Mouse (Mus musculus) kidney, postnatal 36 days (tissue): ENCODE data around the gene Evi2b.

ENCODE experiments used
- DNase-seq, 2 experiments: peaks; one replicate each; pipeline ENCODE4 v3.0.0; 2021 to 2022; ENCODE audit warnings: mixed read lengths in 2 of 2

Evi2b gene

DNA sequence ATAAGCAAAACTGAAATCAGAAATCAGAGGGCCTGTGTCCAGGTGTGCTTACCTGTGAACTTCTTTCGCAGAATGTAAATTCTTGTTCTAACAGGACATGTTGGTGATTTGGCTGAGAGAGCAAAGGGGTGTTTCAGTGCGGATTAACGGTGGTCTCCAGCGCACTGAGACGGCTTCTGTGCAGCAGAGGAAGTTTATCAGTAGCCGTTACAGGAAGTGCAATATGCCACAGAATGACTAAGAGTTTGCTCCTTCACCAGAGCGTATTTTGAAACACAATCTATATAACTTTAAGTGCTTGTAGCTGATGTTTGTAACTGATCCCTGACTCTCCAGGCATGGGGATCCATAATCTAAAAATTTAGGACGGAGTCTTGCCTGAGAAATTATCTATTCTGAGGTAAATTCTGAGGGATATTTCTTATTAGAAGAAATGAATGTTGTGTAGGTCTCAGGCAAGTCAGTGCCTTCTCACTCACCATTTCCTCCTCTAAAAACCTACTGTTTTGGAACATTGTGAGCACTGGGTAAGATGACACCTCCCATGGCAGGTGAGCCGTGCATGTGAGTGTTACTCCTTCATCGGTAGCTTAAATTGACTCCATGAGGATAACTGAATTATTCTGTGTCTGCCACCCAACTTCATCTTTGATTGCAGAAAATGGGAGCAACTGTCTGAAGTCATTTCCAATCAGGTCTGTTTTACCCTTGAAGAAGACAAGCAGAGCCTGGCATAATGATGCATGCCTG lies at the start of gene Evi2b:
Gene Evi2b, minus strand, starts transcription at position 203 of the 750 bp plus-strand sequence.
- no peak for DNase-seq

DNA sequence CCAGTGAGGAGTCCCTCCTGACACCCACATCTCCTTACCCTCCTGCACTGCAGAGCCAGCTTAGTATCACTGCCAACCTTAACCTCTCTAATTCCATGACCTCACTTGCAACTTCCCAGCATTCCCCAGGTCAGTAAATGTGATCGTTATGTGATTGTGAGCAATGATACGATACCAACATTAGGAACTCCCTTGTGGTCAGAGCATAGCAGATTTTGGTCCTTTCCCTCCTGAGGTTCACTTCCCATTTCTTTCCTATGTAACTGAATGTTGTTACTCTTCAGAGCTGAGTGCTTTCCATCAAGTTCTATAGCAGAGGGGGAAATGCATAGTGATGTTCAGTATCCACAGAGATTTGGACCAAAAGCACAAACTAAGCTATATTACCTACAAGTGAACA lies 46.8 kb upstream of the Evi2b start:
- DNase-seq, result no peak

DNA sequence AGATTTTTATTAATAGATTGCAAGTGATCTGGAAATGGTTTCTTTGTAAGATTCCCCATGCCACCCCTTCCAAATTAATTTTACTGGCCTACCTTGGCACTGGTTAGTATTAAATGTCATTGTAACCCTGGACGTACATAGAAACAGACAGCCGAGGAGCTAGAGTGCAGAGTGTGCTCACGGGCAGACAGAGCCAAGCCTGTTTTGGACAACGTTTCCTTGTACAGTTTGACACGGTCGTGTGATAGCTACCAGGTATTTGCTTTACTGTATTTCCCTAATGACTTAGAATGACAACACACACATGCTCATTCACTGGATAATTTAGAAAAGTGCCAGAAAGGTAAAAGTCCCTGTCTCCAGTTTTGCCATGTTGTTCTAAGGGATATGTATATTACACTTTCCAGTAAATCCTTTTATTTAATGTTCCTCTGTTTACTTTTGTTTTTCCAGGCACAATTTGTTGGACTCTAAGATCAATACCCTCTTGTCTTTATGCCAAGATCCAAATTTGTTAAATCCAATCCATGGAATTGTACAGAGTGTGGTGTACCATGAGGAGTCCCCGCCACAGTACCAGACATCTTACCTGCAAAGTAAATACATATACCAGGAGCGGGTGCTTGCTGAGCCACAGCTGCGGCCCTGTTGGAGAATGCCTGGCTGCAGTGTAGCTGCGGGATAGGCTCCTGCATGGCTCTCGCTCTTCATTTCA lies 44.8 kb upstream of the Evi2b start:
- DNase-seq, result no peak

DNA sequence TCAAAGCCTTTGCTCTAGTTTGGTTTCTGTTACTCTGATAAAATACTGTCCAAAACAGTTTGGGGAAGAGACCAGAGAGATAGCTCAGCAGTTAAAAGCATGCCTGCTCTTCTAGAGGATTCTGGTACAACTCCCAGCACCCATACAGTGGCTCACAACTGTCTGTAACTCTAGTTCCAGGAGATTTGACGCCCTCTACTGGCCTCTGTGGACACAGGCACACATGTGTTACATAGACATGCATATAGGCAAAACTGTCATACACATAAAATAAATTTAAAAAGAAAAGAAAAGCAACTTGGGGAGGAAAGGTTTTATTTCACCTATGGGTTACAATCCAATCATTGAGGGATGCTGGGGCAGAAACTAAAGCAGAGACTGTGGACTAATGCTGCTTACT lies 43.4 kb upstream of the Evi2b start:
- DNase-seq, result no peak

DNA sequence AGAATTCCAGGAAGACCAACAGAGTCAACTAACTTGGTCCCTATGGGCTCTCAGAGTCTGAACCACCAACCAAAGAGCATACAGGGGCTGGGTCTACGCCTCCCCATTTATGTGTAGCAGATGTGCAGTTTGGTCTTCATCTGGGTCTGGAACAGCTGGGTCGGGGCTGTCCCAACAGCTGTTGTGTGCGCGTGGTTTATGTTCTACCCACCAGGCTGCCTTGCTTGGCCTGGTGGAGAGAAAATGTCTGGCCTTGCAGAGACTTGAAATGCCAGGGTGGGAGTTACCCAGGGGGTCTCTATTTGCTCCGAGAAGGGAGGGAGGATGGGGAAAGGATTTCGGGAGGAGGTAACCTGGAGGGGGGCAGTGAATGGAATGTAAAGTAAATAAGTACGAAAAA lies 39.9 kb upstream of the Evi2b start:
- no peak for DNase-seq

DNA sequence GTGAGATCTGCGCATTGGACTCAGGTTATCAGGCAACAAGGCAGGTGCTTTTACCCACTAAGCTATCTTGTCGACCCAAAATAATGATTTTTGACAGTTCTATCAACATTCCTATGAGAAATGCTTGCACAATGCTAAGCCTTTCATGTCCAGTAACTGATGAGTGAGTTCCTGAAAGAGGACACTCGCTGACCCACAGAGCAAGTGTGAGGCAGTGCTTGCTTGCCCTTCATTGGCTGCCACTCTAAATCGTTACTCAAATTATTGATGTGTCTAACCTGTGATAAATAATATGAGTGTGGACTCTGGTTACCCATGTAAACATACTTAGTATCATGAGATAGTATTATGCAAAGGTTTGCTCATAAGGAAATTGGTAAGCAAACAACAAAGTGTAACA lies 37.0 kb upstream of the Evi2b start:
- no peak for DNase-seq

DNA sequence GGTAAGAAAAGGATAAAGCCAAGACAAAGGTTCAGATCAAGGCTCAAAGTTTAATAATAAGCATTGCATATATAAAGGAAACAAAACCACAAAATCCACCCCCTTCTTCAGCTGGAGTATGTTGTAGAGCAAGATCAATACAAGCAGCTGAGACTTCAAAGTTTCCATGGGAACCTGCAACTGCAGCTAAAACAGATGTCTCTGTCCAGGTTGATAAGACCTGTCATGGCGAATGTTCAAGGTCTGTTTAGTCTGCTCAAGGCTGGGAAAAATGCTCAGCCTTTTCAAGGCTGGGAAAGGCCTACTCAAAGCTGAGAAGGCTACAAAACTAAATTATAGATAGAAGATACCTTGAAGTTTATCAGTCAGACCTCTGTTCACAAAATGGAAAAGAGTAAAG lies 29.1 kb upstream of the Evi2b start:
- no peak for DNase-seq

DNA sequence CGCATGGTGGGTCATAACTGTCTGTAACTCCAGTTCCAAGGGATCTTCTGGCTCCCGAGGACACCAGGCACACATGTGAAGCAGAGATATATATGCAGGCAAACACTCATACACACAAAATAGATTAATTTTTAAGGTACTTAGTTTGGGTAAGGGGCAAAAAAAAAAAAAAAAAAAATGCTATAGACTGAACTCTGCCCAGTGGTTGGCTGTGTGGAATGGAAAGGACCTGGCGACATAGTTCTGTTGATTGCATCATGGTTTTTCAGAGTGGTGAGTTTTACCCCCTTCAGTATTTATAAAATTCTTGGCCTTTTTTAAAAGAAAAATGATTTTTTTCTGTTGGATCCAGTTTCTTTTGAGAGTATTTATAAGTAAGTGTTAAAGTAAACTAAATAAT lies 12.7 kb upstream of the Evi2b start:
- no peak for DNase-seq

DNA sequence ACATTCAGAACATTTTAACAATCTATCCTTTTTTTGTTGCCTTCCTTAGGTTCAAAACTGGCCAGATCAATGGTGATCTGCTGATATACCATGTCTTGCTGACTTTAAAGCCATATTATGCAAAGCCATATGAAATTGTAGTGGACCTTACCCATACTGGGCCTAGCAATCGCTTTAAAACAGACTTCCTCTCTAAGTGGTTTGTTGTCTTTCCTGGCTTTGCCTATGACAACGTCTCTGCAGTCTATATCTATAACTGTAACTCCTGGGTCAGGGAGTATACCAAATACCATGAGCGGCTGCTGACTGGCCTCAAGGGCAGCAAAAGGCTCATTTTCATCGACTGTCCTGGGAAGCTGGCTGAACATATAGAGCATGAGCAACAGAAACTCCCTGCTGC lies 12.0 kb upstream of the Evi2b start:
- DNase-seq, result no peak

DNA sequence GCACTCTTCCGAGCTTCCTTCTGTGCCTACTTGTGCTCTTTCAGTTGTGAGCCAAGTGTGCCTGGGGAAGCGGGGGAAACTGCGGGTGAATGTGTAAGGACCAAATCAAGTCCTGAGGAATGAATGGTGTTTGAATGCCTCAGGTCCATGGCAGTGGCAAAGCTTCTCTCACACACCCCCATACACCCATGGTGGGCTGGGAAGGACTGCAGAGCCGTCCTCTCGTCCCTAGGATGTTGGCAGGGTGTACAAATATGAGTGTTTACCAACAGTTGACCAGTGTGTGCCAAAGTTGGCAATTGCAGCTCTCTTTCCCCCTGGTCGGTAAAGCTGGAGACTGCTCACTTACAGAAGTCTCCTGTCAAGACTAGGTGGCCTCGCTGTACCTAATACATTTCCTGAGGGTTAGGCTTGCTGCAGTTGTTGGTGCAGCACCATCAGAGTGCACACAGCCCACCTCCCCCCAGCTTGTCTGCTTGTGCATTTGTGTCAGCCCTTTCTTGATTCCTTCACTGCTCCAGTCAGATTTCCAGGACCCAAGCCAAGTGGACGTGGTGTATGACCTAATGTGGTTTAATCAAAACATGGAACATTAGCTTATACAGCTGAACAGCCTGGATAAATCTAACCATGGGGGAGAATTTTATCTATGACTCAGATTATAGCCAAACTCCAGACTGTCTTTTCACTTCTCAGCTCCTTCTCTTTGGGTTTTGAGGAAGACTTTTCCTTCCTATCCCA lies 10.6 kb upstream of the Evi2b start:
- DNase-seq, result peak; percentile 19 to 33

DNA sequence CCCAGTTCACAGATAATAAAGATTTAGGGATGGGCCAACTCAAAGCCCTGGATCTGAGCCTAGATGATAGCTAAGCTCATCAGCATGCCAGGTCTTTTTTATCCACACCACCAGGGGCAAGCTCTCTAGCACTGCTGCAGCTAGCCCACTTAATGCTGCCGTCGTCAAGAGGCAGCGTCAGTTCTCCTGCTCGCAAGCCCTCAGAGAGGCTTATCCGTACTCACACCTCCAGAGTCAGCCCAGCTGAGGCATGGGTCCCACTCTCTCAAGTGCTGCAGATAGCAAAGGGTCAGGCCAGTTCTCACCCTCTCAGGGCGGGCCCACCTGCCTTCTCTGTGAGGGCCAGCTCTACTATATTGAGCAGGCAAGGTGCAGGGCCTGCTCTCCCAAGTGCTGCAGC lies 9.7 kb upstream of the Evi2b start:
- no peak for DNase-seq

DNA sequence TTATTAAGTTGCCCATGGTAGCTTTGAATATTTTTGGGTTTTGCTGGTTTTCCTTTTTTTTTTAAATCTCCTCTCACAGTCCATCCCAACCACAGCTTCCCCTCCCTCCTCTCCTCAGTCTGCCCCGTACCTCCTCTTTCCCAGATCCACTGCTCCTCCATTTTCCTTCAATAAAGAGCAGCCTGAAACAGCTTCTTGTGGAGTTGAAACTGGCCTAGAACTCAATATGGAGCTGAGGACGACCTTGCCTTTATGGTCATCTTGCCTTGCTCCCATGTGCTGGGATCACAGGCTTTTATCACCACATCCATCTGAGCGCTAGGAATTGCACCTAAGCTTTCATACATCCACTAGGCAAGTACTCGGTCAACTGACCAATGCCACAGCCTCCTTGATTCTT lies 7.9 kb upstream of the Evi2b start:
- no peak for DNase-seq

DNA sequence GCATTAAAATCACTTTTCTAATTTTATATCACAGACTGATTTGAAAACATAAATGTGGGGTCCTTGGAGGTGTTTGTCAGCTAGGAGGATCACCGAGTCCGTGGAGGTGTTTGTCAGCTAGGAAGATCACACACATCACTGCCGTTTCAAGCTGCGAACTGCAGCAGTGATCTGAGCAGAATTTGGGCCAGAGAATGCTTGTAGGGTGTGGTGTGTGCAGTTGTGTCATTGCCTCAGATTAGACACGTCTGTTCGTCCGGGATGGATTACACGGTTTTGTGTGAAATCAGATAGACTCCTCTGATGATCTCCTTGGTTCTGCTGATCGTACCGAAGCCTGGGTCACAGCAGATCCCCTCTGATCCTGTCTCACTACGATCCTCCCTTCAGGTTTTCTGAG lies 7.2 kb upstream of the Evi2b start:
- DNase-seq, result no peak

DNA sequence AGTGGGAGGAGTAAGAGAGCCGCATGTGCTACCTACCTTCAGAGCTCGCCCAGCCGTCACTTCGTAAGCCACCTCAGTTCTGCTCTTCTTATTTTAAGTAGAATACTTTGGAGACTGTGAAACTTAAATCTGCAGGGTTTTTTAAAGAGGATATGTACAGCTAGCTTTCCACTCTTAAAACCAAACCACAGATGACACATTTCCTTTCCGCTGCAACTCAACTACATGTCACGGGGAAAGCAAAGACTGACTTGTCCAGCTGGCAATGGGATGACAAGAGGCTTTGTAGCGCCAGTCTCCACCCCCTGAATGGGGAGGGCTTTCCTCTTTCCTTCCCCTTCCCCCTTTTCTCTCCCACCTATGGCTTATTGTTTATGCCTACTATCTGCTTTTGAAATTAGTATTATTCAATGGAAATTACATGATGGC lies 6.8 kb upstream of the Evi2b start, which contains the start of the genes Evi2 and Evi2a:
Gene Evi2, minus strand, starts transcription at position 257 of the 429 bp plus-strand sequence.
Gene Evi2a, minus strand, starts transcription at position 277 of the 429 bp plus-strand sequence.
- DNase-seq, result no peak

DNA sequence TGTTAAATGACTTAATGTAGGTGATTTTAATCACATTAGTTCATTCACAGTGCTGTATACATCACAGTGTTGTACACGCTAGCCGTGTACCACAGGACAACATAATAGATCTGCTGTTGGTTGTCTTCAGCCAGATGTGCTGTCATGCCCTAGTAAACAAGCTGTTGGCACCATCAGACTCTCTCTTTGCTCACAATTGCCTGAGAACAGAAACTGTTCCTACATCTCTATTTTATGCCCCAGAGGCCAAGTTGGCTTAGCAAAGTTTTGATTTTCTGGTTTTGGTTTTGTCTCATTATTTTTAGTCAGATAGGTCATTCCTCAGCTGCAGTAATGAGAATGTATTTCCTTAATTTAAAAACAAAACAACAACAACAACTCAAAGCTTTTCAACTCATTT lies 6.2 kb upstream of the Evi2b start:
- DNase-seq, result no peak

DNA sequence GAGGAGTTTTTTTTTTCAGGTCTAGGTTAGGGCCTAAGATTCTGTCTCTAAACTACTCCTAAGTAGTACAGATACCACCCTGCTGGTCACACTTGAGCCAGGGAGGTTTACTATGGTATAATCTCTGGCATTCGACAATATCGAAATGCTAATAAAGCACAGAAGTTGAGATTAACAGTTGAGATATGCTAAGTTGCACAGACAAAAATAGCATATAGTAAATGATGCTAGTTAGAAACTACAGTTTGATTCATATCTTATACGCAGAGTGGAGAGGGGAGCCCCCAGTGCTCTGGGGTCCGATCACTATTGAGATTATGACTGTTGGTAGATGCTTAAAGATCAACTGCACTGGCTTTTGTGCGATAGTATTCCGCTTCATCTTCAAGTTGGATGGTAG lies 5.7 kb upstream of the Evi2b start:
- no peak for DNase-seq

DNA sequence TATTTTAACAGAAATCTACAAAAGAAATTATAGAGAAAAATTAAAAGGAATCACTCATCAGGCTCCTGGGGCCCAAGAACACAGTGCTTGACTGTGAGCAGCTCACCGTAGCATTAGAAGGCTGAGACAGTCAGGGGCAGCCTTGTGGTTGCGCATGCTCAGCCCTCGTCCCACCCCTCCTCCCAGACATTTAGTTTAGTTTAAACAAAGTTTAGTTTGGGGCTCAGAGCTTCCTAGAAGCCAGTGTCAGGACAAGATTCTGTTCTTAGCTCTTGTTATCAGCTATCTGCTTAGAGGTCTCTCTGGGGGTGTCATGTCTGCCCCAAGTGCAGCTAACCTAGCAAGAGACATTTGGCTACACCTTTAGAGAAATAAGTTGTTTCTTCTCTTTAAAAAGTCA lies 5.0 kb upstream of the Evi2b start:
- no peak for DNase-seq

DNA sequence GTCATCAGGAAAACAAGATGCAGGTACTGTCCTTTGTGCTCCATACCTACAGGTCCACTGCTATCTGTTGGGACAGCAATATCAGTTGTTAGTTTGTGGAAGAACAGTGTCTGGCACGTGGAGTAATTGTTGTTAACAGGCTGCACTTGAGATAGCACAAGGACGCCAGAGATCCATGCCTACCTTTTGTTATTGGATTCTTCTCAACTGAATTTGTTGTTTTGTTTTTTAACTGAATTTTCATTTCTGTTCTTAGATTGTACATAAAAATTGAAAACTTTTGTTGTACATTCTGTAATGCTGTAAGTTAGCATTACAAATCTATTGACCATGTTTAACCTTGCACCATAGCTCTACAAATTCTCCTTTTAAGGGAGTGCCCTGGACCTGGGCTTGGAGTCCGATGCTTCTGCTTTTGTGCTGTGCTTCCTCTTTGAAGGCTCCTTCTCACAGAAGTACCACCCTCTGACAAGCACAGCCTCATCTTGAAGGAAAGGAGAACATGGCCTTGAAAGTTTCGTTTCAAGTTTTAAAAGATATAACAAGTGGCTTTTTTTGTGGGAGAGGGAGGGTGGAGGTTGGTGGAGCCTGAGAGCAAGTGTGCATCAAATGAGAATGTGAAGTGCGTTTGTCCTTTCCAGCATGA lies 4.3 kb upstream of the Evi2b start:
- DNase-seq, result no peak

DNA sequence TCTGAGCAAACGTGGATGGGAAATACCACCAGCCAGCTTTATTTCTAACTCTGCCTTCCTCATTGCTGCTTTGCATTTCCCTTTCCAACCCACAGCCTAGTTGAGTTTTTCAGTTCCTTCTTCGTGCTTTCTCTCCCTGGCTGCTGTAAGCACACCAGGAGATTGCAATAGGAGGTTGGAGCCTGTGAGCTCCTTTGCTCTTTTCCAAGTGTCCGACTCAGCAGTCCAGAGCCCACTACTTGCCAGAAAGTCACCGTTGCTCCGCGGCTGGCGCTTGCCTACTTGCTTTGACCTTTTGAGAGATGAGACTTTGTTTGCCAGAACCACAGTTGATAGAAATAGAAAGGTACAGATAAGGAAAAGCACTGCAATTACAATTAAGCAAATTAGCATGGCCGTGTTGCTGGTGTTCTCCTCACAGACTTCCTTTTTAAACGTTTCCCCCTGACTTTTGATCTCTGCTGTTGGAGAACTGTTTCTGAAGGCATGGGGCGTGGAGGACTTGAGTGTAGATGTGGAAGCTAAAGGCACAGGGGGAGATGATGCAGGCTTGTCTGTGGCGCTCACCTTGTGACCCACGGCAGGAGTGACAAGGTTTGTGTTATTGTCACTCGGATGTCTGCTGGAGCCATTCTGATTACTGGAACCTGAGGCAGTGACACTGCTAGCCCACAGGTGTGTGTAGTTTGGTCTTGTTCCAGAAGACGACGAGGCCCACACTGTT lies 3.6 kb upstream of the Evi2b start:
- DNase-seq, result peak; percentile 39 to 63

DNA sequence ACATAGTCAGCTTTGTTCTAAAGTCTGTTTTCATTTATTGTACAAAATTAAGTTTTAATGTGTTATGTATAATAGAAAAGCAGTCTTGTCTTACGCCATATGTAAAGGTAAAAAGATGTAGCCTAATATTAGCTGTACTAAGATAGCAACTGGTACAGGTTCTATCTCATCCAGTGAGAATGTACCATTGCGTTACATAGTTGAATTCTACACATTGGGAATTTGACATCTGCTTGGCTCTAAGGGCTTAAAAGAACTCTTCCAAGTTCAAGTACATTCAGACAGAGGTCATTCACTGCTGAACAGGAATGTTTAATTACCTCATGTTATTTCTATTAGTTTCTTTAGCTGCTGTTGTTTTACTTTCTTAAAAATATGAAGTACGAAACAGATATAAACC lies 3.0 kb upstream of the Evi2b start:
- DNase-seq, result no peak

DNA sequence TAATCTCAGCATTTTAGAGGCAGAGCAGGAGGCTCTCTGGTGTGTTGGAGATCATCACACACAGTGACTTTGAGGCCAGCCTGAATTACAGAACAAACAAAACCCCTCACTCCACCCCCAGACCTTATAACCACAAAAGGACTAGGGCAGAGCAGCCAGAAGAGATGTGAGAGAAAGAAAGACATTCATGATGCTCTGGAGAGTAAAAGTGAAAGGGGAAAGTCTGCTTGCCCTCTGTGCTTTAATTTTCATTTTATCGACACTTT lies 681 bp upstream of the Evi2b start:
- DNase-seq, result no peak

DNA sequence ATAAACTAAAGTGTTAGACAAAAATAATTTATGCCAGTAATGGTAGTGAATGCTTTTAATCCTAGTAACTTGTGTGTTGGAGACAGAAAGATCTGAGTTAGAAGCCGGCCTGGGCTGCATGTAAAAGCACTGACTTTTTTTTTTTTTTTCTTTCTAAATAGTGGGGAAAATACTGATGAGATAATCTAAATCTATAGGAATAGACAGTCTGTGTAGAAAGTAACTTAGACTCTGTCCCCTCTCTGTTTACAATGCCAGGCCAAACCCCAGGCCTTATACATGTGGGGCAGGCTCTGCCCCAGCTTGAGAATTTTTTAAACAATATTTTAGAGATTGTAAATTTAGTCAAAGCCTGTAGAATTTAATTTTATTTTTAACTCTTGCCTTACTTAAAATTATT lies 618 bp downstream of the Evi2b start:
- no peak for DNase-seq

DNA sequence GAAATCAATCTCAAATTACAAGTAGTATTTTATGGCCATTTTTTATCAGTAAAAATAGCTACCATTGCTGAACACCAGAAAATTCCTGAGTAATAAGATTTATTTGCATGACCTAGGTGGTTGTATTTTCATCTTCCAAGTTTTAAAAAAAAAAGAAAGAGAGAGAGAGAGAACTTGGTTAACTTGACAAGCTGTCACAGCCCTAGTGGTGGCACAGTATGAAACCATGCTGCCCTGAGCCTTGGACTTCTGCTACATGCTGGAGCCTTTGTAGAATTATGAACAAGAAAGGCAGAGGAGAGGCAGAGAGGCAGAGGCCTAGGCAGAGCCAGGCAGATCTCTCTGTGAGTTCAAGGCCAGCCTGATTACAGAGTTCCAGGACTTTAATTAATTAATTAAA lies 1.6 kb downstream of the Evi2b start:
- no peak for DNase-seq
